7 mouse cellular contexts compared by ENCODE assay signal in the genomic region with DNA sequence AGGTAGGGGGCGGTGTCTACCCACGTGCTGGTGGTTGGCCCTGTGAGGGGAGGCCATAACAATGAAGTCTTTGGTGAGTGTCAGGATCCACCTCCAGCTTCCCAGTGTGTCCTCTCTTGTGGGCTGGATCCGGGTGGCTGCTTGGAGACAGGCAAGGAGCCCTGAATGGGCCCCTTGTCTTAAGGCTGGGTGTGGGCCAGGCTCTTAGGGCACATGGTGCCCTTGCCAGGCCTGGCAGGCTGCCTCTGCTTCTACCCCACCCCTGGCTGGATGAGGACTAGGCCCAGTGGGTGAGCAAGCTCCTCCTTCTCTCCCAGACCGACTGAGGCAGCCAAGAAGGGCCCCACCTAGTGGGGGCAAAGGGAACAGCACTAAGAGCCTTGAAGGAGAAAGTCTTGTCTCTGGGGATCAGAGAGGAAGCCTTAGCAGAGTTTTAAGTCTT. TPM values are rescaled to one million over a fixed set of nuclear protein-coding genes. Genes with fewer than 3 reads are reported as not detected.
DNase-seq lines count a peak whose midpoint lies in the region; ATAC-seq and TF ChIP-seq lines count a peak whose summit lies in the region.

No protein-coding gene starts in this region.

- H3K4me1 ChIP-seq in intestine, embryonic 15.5 days (replicated peaks), result peaks cover 7% of the 10 kb centered on the region
- no peaks in the 10 kb centered on the region for H3K4me1 ChIP-seq in midbrain, embryonic 11.5 days (ENCODE audit: control insufficient read depth, insufficient read depth, low read length)
- H3K4me1 ChIP-seq in small intestine, adult 2 months (ENCODE audit: control insufficient read depth, insufficient read depth, insufficient read length, low read length), result peaks cover 5% of the 10 kb centered on the region

- peak; percentile 79 for ATAC-seq in intestine, embryonic 15.5 days
- ATAC-seq in midbrain, embryonic 11.5 days (ENCODE audit: low FRiP score), result 0 out of 2 replicates have a peak, but pooled peaks have one; percentile 49

- H3K27me3 ChIP-seq in intestine, embryonic 15.5 days (replicated peaks), result no peaks in the 10 kb centered on the region
- no peaks in the 10 kb centered on the region for H3K27me3 ChIP-seq in midbrain, embryonic 11.5 days (ENCODE audit: control insufficient read depth, insufficient read depth, low read length)
- no peaks in the 10 kb centered on the region for H3K27me3 ChIP-seq in small intestine, adult 2 months (ENCODE audit: control insufficient read depth, insufficient read depth, low read length)

- TF ChIP-seq CTCF in small intestine, adult 2 months (IDR thresholded peaks at IDR 0.05; ENCODE audit: extremely low read depth, insufficient read length, insufficient replicate concordance, low read depth, low read length), result peak; percentile 90; the same call in 1 of the 2 replicates

- peak; percentile 91 for DNase-seq in adrenal gland, adult 2 months
- peak; percentile 82 for DNase-seq in embryo, embryonic 10.5 days (ENCODE audit: low spot score)
- DNase-seq in gastrocnemius, postnatal 25 days, result peak; percentile 87
- DNase-seq in left cerebral cortex, postnatal 25 days (ENCODE audit: low spot score in 2 of 2), result peak; percentile 84 to 90
- DNase-seq in midbrain, embryonic 11.5 days (ENCODE audit: low spot score, missing footprints), result peak; percentile 94

- 36% methylated on average over 4 of the region's 4 CpGs for WGBS in intestine, embryonic 15.5 days
- WGBS in midbrain, embryonic 11.5 days, result 26% methylated on average over 4 of the region's 4 CpGs
- WGBS in small intestine, adult 2 months, result 14% methylated on average over 4 of the region's 4 CpGs

- TF ChIP-seq POLR2A in small intestine, adult 2 months (IDR thresholded peaks at IDR 0.05; ENCODE audit: low read depth, low read length), result no peak; the same call in 1 of the 2 replicates

- intact Hi-C loops in left cerebral cortex, postnatal 25 days (cut with DNase I), result loop anchor here (5.0 kb wide), 1 partner anchor 228 kb away; a partner anchor contains a TSS

- H3K9ac ChIP-seq in intestine, embryonic 15.5 days, result no peak overlapping the region
- H3K9ac ChIP-seq in midbrain, embryonic 11.5 days (ENCODE audit: low read length), result no peak overlapping the region

- H3K4me2 ChIP-seq in intestine, embryonic 15.5 days (replicated peaks), result no peak overlapping the region
- no peak overlapping the region for H3K4me2 ChIP-seq in midbrain, embryonic 11.5 days

- H3K4me3 ChIP-seq in intestine, embryonic 15.5 days (replicated peaks), result no peak overlapping the region
- H3K4me3 ChIP-seq in midbrain, embryonic 11.5 days (ENCODE audit: low read depth, low read length), result no peak overlapping the region
- H3K4me3 ChIP-seq in small intestine, adult 2 months (ENCODE audit: low read depth, low read length), result no peak overlapping the region

- H3K27ac ChIP-seq in intestine, embryonic 15.5 days, result no peak overlapping the region
- H3K27ac ChIP-seq in midbrain, embryonic 11.5 days (ENCODE audit: low read depth, low read length), result no peak overlapping the region
- H3K27ac ChIP-seq in small intestine, adult 2 months (ENCODE audit: insufficient read depth, low read depth, low read length), result peak overlapping the region; percentile 7; the same call in 1 of the 2 replicates

- peaks cover 31% of the 10 kb centered on the region for H3K36me3 ChIP-seq in intestine, embryonic 15.5 days
- peaks cover 8% of the 10 kb centered on the region for H3K36me3 ChIP-seq in midbrain, embryonic 11.5 days (ENCODE audit: control insufficient read depth, insufficient read depth, low read length)
- H3K36me3 ChIP-seq in small intestine, adult 2 months (ENCODE audit: control insufficient read depth, insufficient read depth, low read length), result peaks cover 27% of the 10 kb centered on the region

- H3K9me3 ChIP-seq in intestine, embryonic 15.5 days, result no peaks in the 10 kb centered on the region
- no peaks in the 10 kb centered on the region for H3K9me3 ChIP-seq in midbrain, embryonic 11.5 days (ENCODE audit: control insufficient read depth, low read length)

RNA-seq across cellular contexts. Expression of a gene that starts 14.5 kb away (rescaled TPM):
- 10 to 100 TPM; 82.9 to 89.9 TPM for total RNA-seq in adrenal gland, adult 2 months (2021)
- 123 and 136 TPM in 2 replicates for polyA plus RNA-seq in adrenal gland, adult 2 months (2012; rRNA removed)
- total RNA-seq in gastrocnemius, postnatal 25 days (2021), result 10 to 100 TPM; 57.8 to 59.1 TPM
- polyA plus RNA-seq in intestine, embryonic 15.5 days (2015; fragmentation: Nextera tagmentation; extraction: Ambion mirVana), result 117 and 118 TPM in 2 replicates
- 100 to 1,000 TPM; 173 to 195 TPM for total RNA-seq in left cerebral cortex, postnatal 25 days (2021)
- 47.0 and 62.9 TPM in 2 replicates for polyA plus RNA-seq in midbrain, embryonic 11.5 days (2014; fragmentation: Nextera tagmentation; extraction: Ambion mirVana)
- 72.9 and 209 TPM in 2 replicates for polyA plus RNA-seq in small intestine, adult 2 months (2012; rRNA removed)

RNA-seq across cellular contexts. Expression of a gene that starts 18.6 kb away (rescaled TPM):
- total RNA-seq in adrenal gland, adult 2 months (2021), result 1 to 10 TPM; 2.2 to 6.0 TPM
- polyA plus RNA-seq in adrenal gland, adult 2 months (2012; rRNA removed), result 7.3 and 8.9 TPM in 2 replicates
- total RNA-seq in gastrocnemius, postnatal 25 days (2021), result under 1 TPM; 0.10 to 0.35 TPM
- 2.3 and 2.8 TPM in 2 replicates for polyA plus RNA-seq in intestine, embryonic 15.5 days (2015; fragmentation: Nextera tagmentation; extraction: Ambion mirVana)
- 10 to 100 TPM; 69.0 to 73.4 TPM for total RNA-seq in left cerebral cortex, postnatal 25 days (2021)
- polyA plus RNA-seq in midbrain, embryonic 11.5 days (2014; fragmentation: Nextera tagmentation; extraction: Ambion mirVana), result 4.8 TPM in 2 replicates
- 7.3 and 25.1 TPM in 2 replicates for polyA plus RNA-seq in small intestine, adult 2 months (2012; rRNA removed)

RNA-seq across cellular contexts. Expression of a gene that starts 18.7 kb away (rescaled TPM):
- 10 to 100 TPM; 16.1 to 40.1 TPM for total RNA-seq in adrenal gland, adult 2 months (2021)
- 61.5 and 83.6 TPM in 2 replicates for polyA plus RNA-seq in adrenal gland, adult 2 months (2012; rRNA removed)
- 1 to 10 TPM; 7.1 to 8.9 TPM for total RNA-seq in gastrocnemius, postnatal 25 days (2021)
- 22.3 and 22.7 TPM in 2 replicates for polyA plus RNA-seq in intestine, embryonic 15.5 days (2015; fragmentation: Nextera tagmentation; extraction: Ambion mirVana)
- 10 to 100 TPM; 23.4 to 27.1 TPM for total RNA-seq in left cerebral cortex, postnatal 25 days (2021)
- polyA plus RNA-seq in midbrain, embryonic 11.5 days (2014; fragmentation: Nextera tagmentation; extraction: Ambion mirVana), result 73.3 and 83.1 TPM in 2 replicates
- polyA plus RNA-seq in small intestine, adult 2 months (2012; rRNA removed), result 40.0 and 75.4 TPM in 2 replicates

RNA-seq across cellular contexts. Expression of a gene that starts 27.5 kb away (rescaled TPM):
- total RNA-seq in adrenal gland, adult 2 months (2021), result 10 to 100 TPM; 43.9 to 46.4 TPM
- polyA plus RNA-seq in adrenal gland, adult 2 months (2012; rRNA removed), result 29.9 and 35.4 TPM in 2 replicates
- total RNA-seq in gastrocnemius, postnatal 25 days (2021), result 10 to 100 TPM; 14.7 to 20.1 TPM
- polyA plus RNA-seq in intestine, embryonic 15.5 days (2015; fragmentation: Nextera tagmentation; extraction: Ambion mirVana), result 8.9 and 9.2 TPM in 2 replicates
- 10 to 100 TPM; 41.4 to 45.0 TPM for total RNA-seq in left cerebral cortex, postnatal 25 days (2021)
- 11.4 and 11.5 TPM in 2 replicates for polyA plus RNA-seq in midbrain, embryonic 11.5 days (2014; fragmentation: Nextera tagmentation; extraction: Ambion mirVana)
- polyA plus RNA-seq in small intestine, adult 2 months (2012; rRNA removed), result 11.0 and 41.7 TPM in 2 replicates

RNA-seq across cellular contexts. Expression of a gene that starts 27.6 kb away (rescaled TPM):
- 1 to 10 TPM; 2.0 to 2.2 TPM for total RNA-seq in adrenal gland, adult 2 months (2021)
- 0.38 and 0.56 TPM in 2 replicates for polyA plus RNA-seq in adrenal gland, adult 2 months (2012; rRNA removed)
- total RNA-seq in gastrocnemius, postnatal 25 days (2021), result under 1 TPM in 1 of 2 experiments, not detected in 1; 0.35 TPM
- polyA plus RNA-seq in intestine, embryonic 15.5 days (2015; fragmentation: Nextera tagmentation; extraction: Ambion mirVana), result 13.6 and 15.6 TPM in 2 replicates
- total RNA-seq in left cerebral cortex, postnatal 25 days (2021), result 1 to 10 TPM; 4.6 to 6.7 TPM
- polyA plus RNA-seq in midbrain, embryonic 11.5 days (2014; fragmentation: Nextera tagmentation; extraction: Ambion mirVana), result 11.4 and 14.8 TPM in 2 replicates
- 0.25 and 0.39 TPM in 2 replicates for polyA plus RNA-seq in small intestine, adult 2 months (2012; rRNA removed)
